Mouse (Mus musculus): ENCODE measurements at regions not wholly inside any gene's neighbourhood (a gene's known extent, or its start where the extent isn't known, plus 50 kb on each side); places are given as distances from the start of the nearest gene placed in this dataset.
"Not testable (repeated sequence)": the region's sequence is repeated elsewhere in the genome, so short reads cannot be mapped to it uniquely, and the experiment has no call there.

- no peak for DNase-seq (ENCODE audit: extremely low read depth, low read depth, low spot score)
Measured at GRCm38 (mm10) chr5:132974876-132975275, 431.7 kb upstream of the Auts2 start.

GRCm38 (mm10) chr5:132971046-132971445 is 427.9 kb upstream of the Auts2 start:
- DNase-seq (ENCODE audit: extremely low read depth, low read depth, low spot score) = no peak

DNA sequence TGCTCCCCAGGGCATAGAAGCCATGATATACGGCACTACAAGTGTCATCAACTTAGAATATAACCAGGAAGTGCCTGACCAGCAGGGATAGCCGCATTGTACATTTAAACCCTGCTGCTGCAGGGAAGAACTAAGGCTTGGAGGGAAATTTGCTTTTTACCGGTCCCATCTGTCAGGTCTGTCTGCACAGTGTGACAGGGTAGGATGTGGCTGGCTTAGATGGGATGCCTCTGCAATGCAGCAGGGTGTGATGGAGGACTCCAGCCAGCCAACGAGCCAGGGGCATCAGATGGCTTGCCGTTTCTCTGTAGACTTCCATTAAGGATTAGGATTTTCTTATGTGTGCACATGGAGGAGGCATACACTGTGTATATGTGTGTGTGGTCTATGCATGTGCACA is 426.2 kb upstream of the Auts2 start:
- DNase-seq (ENCODE audit: extremely low read depth, low read depth, low spot score) = no peak

GRCm38 (mm10) chr5:132959901-132960300 is 416.8 kb upstream of the Auts2 start:
- no peak for DNase-seq (ENCODE audit: extremely low read depth, low read depth, low spot score)

DNA sequence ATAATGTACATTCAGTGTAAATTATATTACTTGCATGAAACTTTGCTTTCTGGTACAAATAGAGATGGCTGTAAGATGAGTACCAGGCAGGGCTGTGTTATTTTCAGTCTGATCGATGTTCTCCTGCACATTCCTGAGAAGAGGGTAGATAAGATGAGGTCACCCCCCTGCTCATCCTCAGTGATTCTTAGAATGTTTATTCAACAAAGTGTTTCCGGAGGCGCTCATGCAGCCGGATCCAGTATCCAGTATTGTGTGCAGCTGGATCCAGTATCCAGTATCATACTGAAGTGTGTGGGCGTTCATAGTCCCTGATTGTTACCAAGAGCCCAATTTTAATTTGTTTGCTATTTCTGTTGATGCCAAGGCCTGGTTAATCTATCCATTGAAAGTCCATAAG is 413.0 kb upstream of the Auts2 start:
- DNase-seq (ENCODE audit: extremely low read depth, low read depth, low spot score) = no peak

DNA sequence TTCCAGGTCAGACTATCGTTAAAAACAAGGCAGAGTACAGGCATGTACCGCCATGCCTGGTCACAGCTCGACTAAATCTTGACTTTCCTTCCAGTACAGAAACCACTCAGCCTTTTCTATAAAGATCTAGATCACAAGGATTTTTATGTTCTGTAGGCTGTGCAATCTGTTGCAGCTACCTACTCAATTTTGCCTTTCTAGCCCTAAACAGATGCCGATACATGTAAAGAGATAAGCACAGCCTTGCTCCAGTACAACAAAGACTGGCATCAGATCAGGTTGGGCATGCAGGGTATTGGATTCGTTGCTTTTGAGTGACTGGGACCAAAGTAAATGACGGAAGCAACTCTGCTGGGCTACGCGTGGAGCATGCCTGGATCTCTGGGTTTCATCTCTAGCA is 411.9 kb upstream of the Auts2 start:
- DNase-seq (ENCODE audit: extremely low read depth, low read depth, low spot score) = no peak

DNA sequence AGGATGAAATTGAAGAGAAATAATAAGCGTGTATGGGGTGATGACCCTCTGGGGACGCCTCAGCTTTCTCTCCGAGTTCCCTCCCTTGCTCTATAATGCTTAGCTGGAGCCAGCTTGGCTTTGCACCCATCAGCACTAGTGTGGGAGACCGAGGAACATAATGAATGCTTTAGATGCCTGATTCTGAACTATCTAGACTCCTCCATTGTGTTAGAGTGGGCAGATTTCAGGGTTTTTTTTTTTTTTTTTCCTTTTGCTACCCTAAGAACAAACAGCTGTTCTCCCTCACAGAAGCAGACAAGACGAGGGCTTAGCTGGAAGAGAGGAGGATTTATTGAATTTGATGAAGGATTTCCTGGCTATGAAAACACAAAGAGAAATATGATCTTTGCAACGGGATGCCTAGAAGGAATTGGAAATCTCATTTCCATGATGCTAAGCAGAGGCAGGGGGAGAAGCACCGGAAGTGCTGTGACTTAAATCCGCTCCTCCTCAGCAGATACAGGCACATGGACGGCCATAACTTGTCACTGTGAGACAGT is 390.4 kb upstream of the Auts2 start:
- DNase-seq (ENCODE audit: extremely low read depth, low read depth, low spot score) = no peak

GRCm38 (mm10) chr5:132929955-132930354 is 386.8 kb upstream of the Auts2 start:
- DNase-seq (ENCODE audit: extremely low read depth, low read depth, low spot score) = not testable (repeated sequence)

- no peak for DNase-seq (ENCODE audit: extremely low read depth, low read depth, low spot score)
Measured at GRCm38 (mm10) chr5:132923365-132923764, 380.2 kb upstream of the Auts2 start.

GRCm38 (mm10) chr5:132909056-132909455 is 365.9 kb upstream of the Auts2 start:
- no peak for DNase-seq (ENCODE audit: extremely low read depth, low read depth, low spot score)

DNA sequence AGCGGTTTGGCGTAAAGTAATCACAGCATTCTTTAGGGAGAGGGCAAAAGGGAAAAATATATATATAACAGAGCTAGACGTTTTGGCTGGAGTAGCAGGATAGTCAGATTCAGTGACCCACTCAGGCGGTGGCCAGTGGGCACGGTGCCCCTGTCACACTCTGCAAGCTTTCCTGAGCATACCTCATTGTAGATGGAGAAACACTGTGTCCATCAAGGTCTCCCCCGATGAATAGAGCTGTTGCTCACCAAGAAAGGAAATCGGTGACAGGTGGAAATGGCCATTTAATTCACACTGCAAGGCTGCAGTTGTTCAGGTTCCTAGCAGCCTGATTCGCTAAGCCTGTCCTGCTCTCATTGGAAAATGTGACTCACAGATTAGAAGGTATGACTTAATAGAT is 365.1 kb upstream of the Auts2 start:
- DNase-seq (ENCODE audit: extremely low read depth, low read depth, low spot score) = no peak

DNA sequence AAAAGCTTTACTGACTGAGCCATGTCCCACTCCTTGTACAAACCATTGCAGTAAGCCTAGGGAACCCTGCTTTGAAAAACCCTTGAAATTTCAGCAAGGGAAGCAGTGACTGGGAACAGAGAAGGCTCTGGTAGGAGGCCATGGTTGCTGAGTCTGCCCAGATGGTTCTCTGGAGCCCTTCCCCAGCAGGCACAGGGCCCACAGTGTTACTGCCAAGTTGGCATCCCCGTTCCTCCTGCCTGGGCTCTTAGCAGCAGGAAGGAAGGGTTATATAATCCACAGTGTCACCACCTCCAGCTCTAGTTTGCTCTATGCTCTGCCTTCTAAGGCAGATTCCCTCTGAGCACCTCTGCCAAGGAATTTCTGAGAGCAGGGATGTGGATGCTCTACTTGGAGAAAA is 349.4 kb upstream of the Auts2 start:
- DNase-seq (ENCODE audit: extremely low read depth, low read depth, low spot score) = no peak

GRCm38 (mm10) chr5:132884130-132884529 is 341.0 kb upstream of the Auts2 start:
- DNase-seq (ENCODE audit: extremely low read depth, low read depth, low spot score) = no peak

DNA sequence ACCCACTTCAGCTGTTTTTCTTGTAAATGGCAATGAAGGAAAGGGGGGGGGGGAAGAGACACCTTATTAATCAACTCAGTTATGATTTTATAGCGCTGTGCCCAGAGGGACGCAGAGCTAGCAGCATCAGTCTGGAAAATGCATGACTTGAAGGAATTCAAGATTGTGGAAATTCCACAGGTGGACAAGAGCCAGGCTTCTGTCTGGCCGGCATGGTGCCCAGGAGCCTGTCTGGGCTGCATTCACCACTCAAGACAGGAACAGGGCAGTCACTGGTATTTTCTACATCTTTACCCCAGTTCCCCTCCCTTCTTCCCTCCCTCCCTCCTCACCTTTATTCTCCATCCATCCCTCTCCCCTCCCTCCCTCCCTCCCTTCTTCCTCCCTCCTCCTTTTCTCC is 339.1 kb upstream of the Auts2 start:
- no peak for DNase-seq (ENCODE audit: extremely low read depth, low read depth, low spot score)

- no peak for DNase-seq (ENCODE audit: extremely low read depth, low read depth, low spot score)
Measured at GRCm38 (mm10) chr5:132881170-132881569, 338.0 kb upstream of the Auts2 start.

- DNase-seq (ENCODE audit: extremely low read depth, low read depth, low spot score) = no peak
Measured at GRCm38 (mm10) chr5:132876336-132876840, 333.2 kb upstream of the Auts2 start.

DNA sequence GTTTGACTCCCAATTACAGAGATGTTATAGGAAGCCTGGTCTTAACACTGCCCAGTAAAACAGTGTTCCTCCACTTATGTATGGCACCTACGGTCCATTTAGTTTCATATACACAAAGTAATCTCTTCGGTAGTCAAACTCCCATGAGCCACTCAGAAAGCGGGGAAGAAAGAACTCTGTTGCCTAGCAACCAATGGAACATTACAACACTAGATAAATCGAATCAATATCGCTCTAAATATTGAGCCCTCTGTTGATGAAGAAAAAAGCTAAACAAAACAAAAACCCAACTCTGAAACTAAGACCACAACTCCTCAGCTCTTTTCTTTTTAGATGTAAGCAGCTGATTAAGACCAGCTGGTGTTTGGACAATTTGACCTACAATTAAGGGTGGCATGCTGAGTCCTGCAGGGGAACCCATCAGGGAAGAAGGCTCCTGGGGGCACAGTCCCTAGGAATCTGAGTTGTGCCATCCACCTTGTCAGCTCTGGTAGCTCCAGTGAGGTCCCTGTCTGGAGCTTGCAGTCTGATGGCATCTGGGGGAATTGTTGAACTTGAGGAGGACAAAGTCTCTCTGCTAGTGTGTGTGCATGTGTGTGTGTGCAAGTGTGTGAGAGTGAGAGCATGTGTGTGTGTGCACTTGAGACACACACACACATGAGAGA is 315.8 kb upstream of the Auts2 start:
- DNase-seq (ENCODE audit: extremely low read depth, low read depth, low spot score) = no peak

GRCm38 (mm10) chr5:132855619-132856510 is 312.7 kb upstream of the Auts2 start:
- no peak for DNase-seq (ENCODE audit: extremely low read depth, low read depth, low spot score)

DNA sequence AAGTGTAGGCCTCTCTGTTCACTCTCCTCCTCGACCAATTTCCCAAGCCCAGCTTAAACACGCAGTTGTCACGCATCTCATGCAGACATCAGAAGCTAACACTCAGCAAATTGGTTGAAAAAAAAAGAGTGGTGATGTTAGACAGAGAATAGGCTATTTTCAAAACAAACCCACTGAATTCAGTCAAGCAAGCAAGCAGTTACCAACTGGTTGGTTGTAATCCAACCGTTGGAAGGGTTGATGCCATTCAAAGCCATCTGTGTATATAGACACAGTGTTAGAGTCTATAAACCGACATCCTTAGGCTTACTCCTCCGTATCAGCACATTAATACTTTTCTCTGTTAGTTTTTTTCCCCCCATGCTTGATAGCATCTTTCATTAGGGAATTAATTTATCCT is 307.6 kb upstream of the Auts2 start:
- DNase-seq (ENCODE audit: extremely low read depth, low read depth, low spot score) = no peak

- DNase-seq (ENCODE audit: extremely low read depth, low read depth, low spot score) = no peak
Measured at GRCm38 (mm10) chr5:132848086-132848485, 304.9 kb upstream of the Auts2 start.

DNA sequence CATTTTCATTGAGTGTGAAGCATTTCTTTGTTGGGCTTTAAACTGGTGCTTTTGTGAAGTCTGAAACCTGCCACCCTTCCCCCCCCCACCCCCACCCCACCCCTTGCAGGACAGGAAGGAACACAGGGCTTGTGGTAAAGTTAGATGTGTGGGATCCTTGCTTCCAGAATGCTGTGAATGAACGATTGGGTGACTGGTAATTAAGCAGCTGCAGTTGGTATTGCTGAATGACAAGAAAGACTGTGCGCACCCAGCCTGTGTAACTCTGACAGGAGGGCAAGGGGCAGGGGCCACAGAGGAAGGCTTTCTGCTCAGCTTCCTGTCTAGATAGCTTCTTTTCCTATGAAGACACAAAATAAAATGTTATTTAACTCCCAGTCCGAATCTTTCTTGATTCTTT is 300.1 kb upstream of the Auts2 start:
- no peak for DNase-seq (ENCODE audit: extremely low read depth, low read depth, low spot score)

DNA sequence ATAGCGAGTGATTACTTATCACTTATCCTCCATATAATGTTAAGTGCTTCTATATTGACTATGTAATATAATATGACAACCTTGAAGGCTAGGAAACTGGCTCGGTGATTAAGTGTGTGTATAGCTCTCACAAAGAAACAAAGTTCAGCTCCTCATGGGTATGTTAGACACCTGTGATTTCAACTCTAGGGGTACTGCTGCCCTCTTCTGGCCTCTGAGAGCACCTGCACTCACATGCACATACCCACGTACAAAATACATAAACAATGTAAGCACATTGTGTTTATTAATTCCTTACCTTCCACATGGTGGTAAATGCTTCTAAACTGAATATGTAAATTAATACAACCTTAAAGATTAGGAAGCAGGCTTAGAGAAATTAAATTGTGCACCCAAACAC is 298.6 kb upstream of the Auts2 start:
- DNase-seq (ENCODE audit: extremely low read depth, low read depth, low spot score) = no peak
